Mouse (Mus musculus): ENCODE measurements around the gene Ecm2. TPM values are rescaled to one million over a fixed set of nuclear protein-coding genes. Genes with fewer than 3 reads are reported as not detected.
A peak's percentile ranks its signal among the peaks of the same experiment; 100 is the strongest.

Gene Ecm2
- polyA plus RNA-seq, 1 experiment, result 0.19 TPM

GRCm38 (mm10) chr13:49478851-49479374, 25.7 kb upstream of the Ecm2 start:
- 78% methylated on average over 6 of the region's 6 CpGs for WGBS
- peak overlapping the region; percentile 51; the same call in 1 of the 2 replicates for H3K27ac ChIP-seq (ENCODE audit: insufficient read depth, low read depth, low read length)
- H3K4me3 ChIP-seq (ENCODE audit: low read depth, low read length), result no peak overlapping the region
- H3K36me3 ChIP-seq (ENCODE audit: control insufficient read depth, insufficient read depth, low read length), result no peaks in the 10 kb centered on the region
- H3K4me1 ChIP-seq (ENCODE audit: control insufficient read depth, insufficient read depth, insufficient read length, low read length), result no peaks in the 10 kb centered on the region
- TF ChIP-seq POLR2A (IDR thresholded peaks at IDR 0.05; ENCODE audit: low read depth, low read length), result no peak
- TF ChIP-seq CTCF (IDR thresholded peaks at IDR 0.05; ENCODE audit: extremely low read depth, insufficient read length, insufficient replicate concordance, low read depth, low read length), result no peak
- no peaks in the 10 kb centered on the region for H3K27me3 ChIP-seq (ENCODE audit: control insufficient read depth, insufficient read depth, low read length)

GRCm38 (mm10) chr13:49479399-49479798, 25.2 kb upstream of the Ecm2 start:
- TF ChIP-seq CTCF (IDR thresholded peaks at IDR 0.05; ENCODE audit: extremely low read depth, insufficient read length, insufficient replicate concordance, low read depth, low read length) (no peak), POLR2A (IDR thresholded peaks at IDR 0.05; ENCODE audit: low read depth, low read length) (no peak)
- WGBS, result 75% methylated on average over 4 of the region's 4 CpGs

GRCm38 (mm10) chr13:49480057-49480456, 24.6 kb upstream of the Ecm2 start:
- Histone ChIP-seq H3K27ac (ENCODE audit: insufficient read depth, low read depth, low read length) (no peak overlapping the region), H3K4me1 (ENCODE audit: control insufficient read depth, insufficient read depth, insufficient read length, low read length) (no peaks in the 10 kb centered on the region), H3K27me3 (ENCODE audit: control insufficient read depth, insufficient read depth, low read length) (no peaks in the 10 kb centered on the region), H3K4me3 (ENCODE audit: low read depth, low read length) (no peak overlapping the region), H3K36me3 (ENCODE audit: control insufficient read depth, insufficient read depth, low read length) (no peaks in the 10 kb centered on the region)
- WGBS, result 71% methylated on average over 2 of the region's 2 CpGs
- TF ChIP-seq POLR2A (IDR thresholded peaks at IDR 0.05; ENCODE audit: low read depth, low read length), result no peak
- no peak for TF ChIP-seq CTCF (IDR thresholded peaks at IDR 0.05; ENCODE audit: extremely low read depth, insufficient read length, insufficient replicate concordance, low read depth, low read length)

More at GRCm38 (mm10) chr13:49479399-49479798, 25.2 kb upstream of the Ecm2 start:
- no peaks in the 10 kb centered on the region for H3K4me1 ChIP-seq (ENCODE audit: control insufficient read depth, insufficient read depth, insufficient read length, low read length)
- no peak overlapping the region; the same call in 1 of the 2 replicates for H3K27ac ChIP-seq (ENCODE audit: insufficient read depth, low read depth, low read length)
- no peaks in the 10 kb centered on the region for H3K36me3 ChIP-seq (ENCODE audit: control insufficient read depth, insufficient read depth, low read length)
- no peak overlapping the region for H3K4me3 ChIP-seq (ENCODE audit: low read depth, low read length)
- H3K27me3 ChIP-seq (ENCODE audit: control insufficient read depth, insufficient read depth, low read length), result no peaks in the 10 kb centered on the region

- Histone ChIP-seq H3K4me1 (ENCODE audit: control insufficient read depth, insufficient read depth, insufficient read length, low read length) (no peaks in the 10 kb centered on the region), H3K27ac (ENCODE audit: insufficient read depth, low read depth, low read length) (peak overlapping the region; percentile 83), H3K27me3 (ENCODE audit: control insufficient read depth, insufficient read depth, low read length) (no peaks in the 10 kb centered on the region), H3K4me3 (ENCODE audit: low read depth, low read length) (no peak overlapping the region), H3K36me3 (ENCODE audit: control insufficient read depth, insufficient read depth, low read length) (no peaks in the 10 kb centered on the region)
- WGBS, result 64% methylated on average over 5 of the region's 5 CpGs
- no peak for TF ChIP-seq POLR2A (IDR thresholded peaks at IDR 0.05; ENCODE audit: low read depth, low read length)
- no peak for TF ChIP-seq CTCF (IDR thresholded peaks at IDR 0.05; ENCODE audit: extremely low read depth, insufficient read length, insufficient replicate concordance, low read depth, low read length)
Observed at GRCm38 (mm10) chr13:49480551-49480950, 24.1 kb upstream of the Ecm2 start.

GRCm38 (mm10) chr13:49485388-49485787, 19.2 kb upstream of the Ecm2 start:
- Histone ChIP-seq H3K4me3 (ENCODE audit: low read depth, low read length) (no peak overlapping the region), H3K27ac (ENCODE audit: insufficient read depth, low read depth, low read length) (no peak overlapping the region), H3K4me1 (ENCODE audit: control insufficient read depth, insufficient read depth, insufficient read length, low read length) (no peaks in the 10 kb centered on the region), H3K27me3 (ENCODE audit: control insufficient read depth, insufficient read depth, low read length) (no peaks in the 10 kb centered on the region), H3K36me3 (ENCODE audit: control insufficient read depth, insufficient read depth, low read length) (no peaks in the 10 kb centered on the region)
- WGBS, result 80% methylated on average over 5 of the region's 5 CpGs
- TF ChIP-seq CTCF (IDR thresholded peaks at IDR 0.05; ENCODE audit: extremely low read depth, insufficient read length, insufficient replicate concordance, low read depth, low read length) (no peak), POLR2A (IDR thresholded peaks at IDR 0.05; ENCODE audit: low read depth, low read length) (no peak)

GRCm38 (mm10) chr13:49492376-49493368, 11.9 kb upstream of the Ecm2 start, which contains the start of gene Tes3-ps:
Gene Tes3-ps (plus strand): TSS chr13:49493318.
- no peak for TF ChIP-seq POLR2A (IDR thresholded peaks at IDR 0.05; ENCODE audit: low read depth, low read length)
- TF ChIP-seq CTCF (IDR thresholded peaks at IDR 0.05; ENCODE audit: extremely low read depth, insufficient read length, insufficient replicate concordance, low read depth, low read length), result no peak
- H3K27me3 ChIP-seq (ENCODE audit: control insufficient read depth, insufficient read depth, low read length), result no peaks in the 10 kb centered on the region
- no peaks in the 10 kb centered on the region for H3K4me1 ChIP-seq (ENCODE audit: control insufficient read depth, insufficient read depth, insufficient read length, low read length)
- H3K36me3 ChIP-seq (ENCODE audit: control insufficient read depth, insufficient read depth, low read length), result no peaks in the 10 kb centered on the region
- H3K4me3 ChIP-seq (ENCODE audit: low read depth, low read length), result no peak within 1 kb of the TSS
- WGBS, result 67% methylated on average over 6 of the region's 6 CpGs
- no peak within 1 kb of the TSS; the same call in 1 of the 2 replicates for H3K27ac ChIP-seq (ENCODE audit: insufficient read depth, low read depth, low read length)

GRCm38 (mm10) chr13:49505776-49506175, 1.2 kb downstream of the Ecm2 start:
- TF ChIP-seq CTCF (IDR thresholded peaks at IDR 0.05; ENCODE audit: extremely low read depth, insufficient read length, insufficient replicate concordance, low read depth, low read length) (no peak), POLR2A (IDR thresholded peaks at IDR 0.05; ENCODE audit: low read depth, low read length) (no peak)
- H3K27ac ChIP-seq (ENCODE audit: insufficient read depth, low read depth, low read length), result no peak overlapping the region
- H3K27me3 ChIP-seq (ENCODE audit: control insufficient read depth, insufficient read depth, low read length), result no peaks in the 10 kb centered on the region
- H3K4me3 ChIP-seq (ENCODE audit: low read depth, low read length), result no peak overlapping the region
- no peaks in the 10 kb centered on the region for H3K36me3 ChIP-seq (ENCODE audit: control insufficient read depth, insufficient read depth, low read length)
- WGBS, result 90% methylated on average over 4 of the region's 4 CpGs
- no peaks in the 10 kb centered on the region for H3K4me1 ChIP-seq (ENCODE audit: control insufficient read depth, insufficient read depth, insufficient read length, low read length)

All from small intestine, adult 2 months (tissue).